9 mouse cellular contexts compared by ENCODE assay signal in the genomic region with DNA sequence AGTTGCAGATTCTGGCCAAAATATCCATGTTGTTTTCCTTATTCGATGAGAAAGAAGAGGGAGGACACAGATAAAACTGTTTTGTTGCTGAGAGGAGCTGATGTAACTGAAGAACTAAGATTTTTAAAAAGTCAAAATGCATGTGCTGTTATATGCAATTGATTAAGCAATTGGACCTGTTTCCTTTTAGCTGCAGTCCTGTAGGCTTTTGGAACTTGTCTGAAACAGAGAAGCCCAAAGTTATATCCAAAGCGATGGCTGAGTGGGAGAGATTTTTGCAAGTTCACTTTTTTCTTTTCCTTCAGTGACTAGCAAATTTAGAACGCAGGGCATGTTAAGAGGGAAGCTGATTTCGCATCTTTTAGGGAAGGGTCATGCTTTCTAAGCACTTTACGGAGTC. TPM values are rescaled to one million over a fixed set of nuclear protein-coding genes. Genes with fewer than 3 reads are reported as not detected.
DNase-seq lines count a peak whose midpoint lies in the region; ATAC-seq and TF ChIP-seq lines count a peak whose summit lies in the region.
"Had no signal": no experiment of that assay in that cellular context is flagged by ENCODE, and none has a peak within 500 bp of the region (broad histone marks: within the 10 kb centered on the region; RNA-seq: fewer than 3 reads in every experiment).

No protein-coding gene starts in this region.

- peak overlapping the region; percentile 70 for H3K4me3 ChIP-seq in heart, embryonic 11.5 days (ENCODE audit: low read depth, low read length)
- H3K4me3 ChIP-seq in CH12.LX (replicated peaks in 1 of 3; ENCODE audit: low read depth in 2 of 3, low read length in 2 of 3, poor library complexity in 1 of 3): peak overlapping the region; percentile 38 to 97 (median 89)
- H3K4me3 ChIP-seq in forebrain, embryonic 15.5 days: peak overlapping the region; percentile 72
- peak overlapping the region; percentile 84 to 85; a peak in 3 of 4 replicates for H3K4me3 ChIP-seq in liver, embryonic 14.5 days (ENCODE audit: insufficient read depth in 1 of 2, low read depth in 2 of 2, low read length in 2 of 2)

- no peaks in the 10 kb centered on the region for H3K27me3 ChIP-seq in heart, embryonic 11.5 days (ENCODE audit: control insufficient read depth, insufficient read depth, low read length)
- no peaks in the 10 kb centered on the region for H3K27me3 ChIP-seq in CH12.LX (replicated peaks)
- no peaks in the 10 kb centered on the region for H3K27me3 ChIP-seq in forebrain, embryonic 15.5 days
- H3K27me3 ChIP-seq in liver, embryonic 14.5 days (ENCODE audit: control insufficient read depth, insufficient read depth, low read length): no peaks in the 10 kb centered on the region

- 30% methylated on average over 5 of the region's 5 CpGs for WGBS in heart, embryonic 11.5 days (ENCODE audit: insufficient replicate concordance)
- WGBS in forebrain, embryonic 15.5 days: 7% methylated on average over 5 of the region's 5 CpGs
- WGBS in liver, embryonic 14.5 days (ENCODE audit: insufficient replicate concordance): 10% methylated on average over 5 of the region's 5 CpGs

- in situ Hi-C loops in CH12.LX (cut with MboI; ENCODE audit: low pct_ligation_motif_present, low pct_unique_long_range_greater_than_20kb, low sequenced_read_pairs): no loop called here

- H3K79me2 ChIP-seq in CH12.LX (replicated peaks; ENCODE audit: control insufficient read depth, extremely low read depth, insufficient read depth, poor library complexity, severe bottlenecking): peaks cover 62% of the 10 kb centered on the region

- peaks cover 22% of the 10 kb centered on the region for H3K4me1 ChIP-seq in heart, embryonic 11.5 days (ENCODE audit: control insufficient read depth, insufficient read depth, low read length)
- peaks cover 4 to 40% of the 10 kb centered on the region in 2 experiments for H3K4me1 ChIP-seq in CH12.LX (ENCODE audit: control insufficient read depth in 1 of 2, insufficient read depth in 2 of 2)
- H3K4me1 ChIP-seq in forebrain, embryonic 15.5 days: peaks cover 46% of the 10 kb centered on the region
- H3K4me1 ChIP-seq in liver, embryonic 14.5 days (replicated peaks; ENCODE audit: control insufficient read depth in 2 of 2, insufficient read depth in 2 of 2, low read length in 1 of 2): peaks cover 15 to 16% of the 10 kb centered on the region in 2 experiments

- no peak for TF ChIP-seq EP300 in CH12.LX (IDR thresholded peaks at IDR 0.05; ENCODE audit: low read length)
- TF ChIP-seq EP300 in liver, embryonic 14.5 days (IDR thresholded peaks at IDR 0.05; ENCODE audit: low read depth): no peak

- no peak for ATAC-seq in heart, embryonic 11.5 days (replicated peaks; ENCODE audit: insufficient number of reproducible peaks, low FRiP score, low TSS enrichment)
- no peak for ATAC-seq in forebrain, embryonic 15.5 days (replicated peaks)
- no peak for ATAC-seq in liver, embryonic 14.5 days (ENCODE audit: insufficient read depth)

- intact Hi-C loops in left cerebral cortex, postnatal 36 days (cut with DNase I): loop anchor here (2.0 to 5.0 kb wide), 2 partner anchors 46 to 105 kb away; no protein-coding TSS in a partner anchor

- dilution Hi-C loops in CH12.LX (cut with MboI; ENCODE audit: extremely low pct_ligation_motif_present, extremely low pct_unique_long_range_greater_than_20kb, low sequenced_read_pairs): no loop called here

- H3K9ac ChIP-seq in heart, embryonic 11.5 days (ENCODE audit: low read depth, low read length): peak overlapping the region; percentile 67
- peak overlapping the region; percentile 94 for H3K9ac ChIP-seq in CH12.LX (ENCODE audit: insufficient read depth, low read depth)
- peak overlapping the region; percentile 100 for H3K9ac ChIP-seq in forebrain, embryonic 15.5 days (replicated peaks)
- peak overlapping the region; percentile 53 for H3K9ac ChIP-seq in liver, embryonic 14.5 days (replicated peaks)

- H3K9me3 ChIP-seq in heart, embryonic 11.5 days (replicated peaks; ENCODE audit: control insufficient read depth, low read length): no peaks in the 10 kb centered on the region
- H3K9me3 ChIP-seq in CH12.LX (replicated peaks; ENCODE audit: low read length): no peaks in the 10 kb centered on the region
- H3K9me3 ChIP-seq in forebrain, embryonic 15.5 days: no peaks in the 10 kb centered on the region
- no peaks in the 10 kb centered on the region for H3K9me3 ChIP-seq in liver, embryonic 14.5 days (ENCODE audit: control insufficient read depth, low read length)

- H3K36me3 ChIP-seq in heart, embryonic 11.5 days (ENCODE audit: control insufficient read depth, insufficient read depth, low read length): no peaks in the 10 kb centered on the region
- H3K36me3 ChIP-seq in CH12.LX (replicated peaks in 1 of 2; ENCODE audit: control insufficient read depth in 1 of 2, insufficient read depth in 1 of 2, low read length in 1 of 2): peaks cover 0 to 22% of the 10 kb centered on the region in 2 experiments
- no peaks in the 10 kb centered on the region for H3K36me3 ChIP-seq in forebrain, embryonic 15.5 days
- no peaks in the 10 kb centered on the region for H3K36me3 ChIP-seq in liver, embryonic 14.5 days (replicated peaks; ENCODE audit: control insufficient read depth, insufficient read depth, low read depth)

- no peak for TF ChIP-seq CTCF in CH12.LX (conservative IDR thresholded peaks at IDR 0.05 in 1 of 2, IDR thresholded peaks at IDR 0.05 in 1 of 2; ENCODE audit: low read depth in 2 of 2, low read length in 2 of 2)
- no peak for TF ChIP-seq CTCF in liver, embryonic 14.5 days (IDR thresholded peaks at IDR 0.05; ENCODE audit: low read depth)

- no peak overlapping the region for H3K27ac ChIP-seq in heart, embryonic 11.5 days (ENCODE audit: low read depth, low read length)
- H3K27ac ChIP-seq in CH12.LX (ENCODE audit: insufficient read depth, low read depth): no peak overlapping the region
- no peak overlapping the region for H3K27ac ChIP-seq in forebrain, embryonic 15.5 days (replicated peaks)
- no peak overlapping the region; the same call in 1 of the 2 replicates for H3K27ac ChIP-seq in liver, embryonic 14.5 days

- peak overlapping the region; percentile 87 for H3K4me2 ChIP-seq in heart, embryonic 11.5 days
- peak overlapping the region; percentile 80 for H3K4me2 ChIP-seq in CH12.LX (ENCODE audit: insufficient read depth, low read depth, poor library complexity, severe bottlenecking)
- H3K4me2 ChIP-seq in forebrain, embryonic 15.5 days (replicated peaks): peak overlapping the region; percentile 82
- H3K4me2 ChIP-seq in liver, embryonic 14.5 days (ENCODE audit: low read depth): peak overlapping the region; percentile 87

- no peak for DNase-seq in heart, adult 11 months
- no peak for DNase-seq in CH12.LX (ENCODE audit: extremely low read depth)
- DNase-seq in liver, embryonic 14.5 days (ENCODE audit: low read depth in 3 of 3, low spot score in 3 of 3): no peak
- no peak for DNase-seq in left cerebral cortex, postnatal 36 days (ENCODE audit: low spot score in 2 of 2)
- DNase-seq in kidney, adult 9 months: no peak
- DNase-seq in T-cell, adult 2 months (ENCODE audit: low spot score): no peak
- DNase-seq: cerebellum, adult 18-20 months had no signal

- TF ChIP-seq RAD21 in CH12.LX (IDR thresholded peaks at IDR 0.05; ENCODE audit: low read depth, low read length): no peak

- TF ChIP-seq POLR2A in CH12.LX (IDR thresholded peaks at IDR 0.05; ENCODE audit: low read depth, low read length): no peak

TF ChIP-seq in CH12.LX, 34 proteins besides CTCF, POLR2A, EP300 and RAD21:
- 0 out of 2 replicates have a peak, but pooled peaks have one; percentile 10 for TF ChIP-seq CHD1 (IDR thresholded peaks at IDR 0.05; ENCODE audit: low read depth, low read length)
- no peak for TF ChIP-seq USF2 (conservative IDR thresholded peaks at IDR 0.05; ENCODE audit: low read depth, low read length)
- TF ChIP-seq TCF12 (IDR thresholded peaks at IDR 0.05; ENCODE audit: low read depth, low read length): no peak
- TF ChIP-seq SIN3A (IDR thresholded peaks at IDR 0.05; ENCODE audit: low read length): peak; percentile 36; the same call in 1 of the 2 replicates
- TF ChIP-seq IRF4 (IDR thresholded peaks at IDR 0.05; ENCODE audit: low read depth, low read length): no peak
- no peak for TF ChIP-seq JUN (IDR thresholded peaks at IDR 0.05; ENCODE audit: insufficient read depth, low read depth, low read length)

RNA-seq across cellular contexts. Expression of a gene that starts 2.9 kb away (rescaled TPM):
- 41.2 and 57.5 TPM in 2 replicates for polyA plus RNA-seq in heart, embryonic 11.5 days (2014; fragmentation: Nextera tagmentation; extraction: Ambion mirVana)
- total RNA-seq in CH12.LX (2012; rRNA removed) (15.5 and 15.9 TPM in 2 replicates), CH12.LX (2014; rRNA removed) (6.1 and 6.8 TPM in 2 replicates)
- polyA plus RNA-seq in CH12.LX (2012; ENCODE audit: insufficient read length, low read depth): 27.4 and 30.8 TPM in 2 replicates
- polyA plus RNA-seq in forebrain, embryonic 15.5 days (2015; fragmentation: Nextera tagmentation; extraction: Ambion mirVana): 163 TPM in 2 replicates
- polyA plus RNA-seq in liver, embryonic 14.5 days (2012; rRNA removed): 2.9 TPM in 2 replicates
- polyA plus RNA-seq in liver, embryonic 14.5 days (2014; fragmentation: Nextera tagmentation; extraction: Ambion mirVana): 10.3 and 10.8 TPM in 2 replicates
- total RNA-seq in left cerebral cortex, postnatal 36 days (2021): 100 to 1,000 TPM; 173 to 187 TPM
